Mouse (Mus musculus) kidney, postnatal 14 days (tissue): ENCODE measurements around the gene Pnrc1.
A peak's percentile ranks its signal among the peaks of the same experiment; 100 is the strongest.

Experiments used
- DNase-seq: peaks from one replicate; pipeline ENCODE4 v3.0.0; 2022; ENCODE audit warnings: mixed read lengths

Gene Pnrc1

GRCm38 (mm10) chr4:33208881-33209841 lies 80.8 kb downstream of the Pnrc1 start, which contains the start of gene Srsf12:
TSS of gene Srsf12 (plus strand) at chr4:33208991.
- DNase-seq, result peak; percentile 21

GRCm38 (mm10) chr4:33207551-33207950 lies 82.4 kb downstream of the Pnrc1 start:
- DNase-seq, result no peak

- DNase-seq, result peak; percentile 58
Observed at GRCm38 (mm10) chr4:33204682-33205081, 85.3 kb downstream of the Pnrc1 start.

GRCm38 (mm10) chr4:33198117-33198516 lies 91.8 kb downstream of the Pnrc1 start:
- no peak for DNase-seq
